Mouse (Mus musculus) neural tube, embryonic 14.5 days (tissue): ENCODE results near the gene Tnp1. TPM values are rescaled to one million over a fixed set of nuclear protein-coding genes. Genes with fewer than 3 reads are reported as not detected.

Experiments used
- ATAC-seq: fragments of 200-750 bp; cut with Nextera tagmentation; 2 replicates; pipeline ENCODE4 v1.8.0; 2017; ENCODE audit warnings: low read depth, mild to moderate bottlenecking, moderate TSS enrichment, moderate library complexity
- H3K27ac ChIP-seq: fragments of 300-500 bp; sonication (generic); 2 replicates; pipeline ENCODE4 v1.5.1; 2014; ENCODE audit warnings: low read depth, mild to moderate bottlenecking, control low read depth, low read length, moderate library complexity, mixed read lengths
- H3K27me3 ChIP-seq: fragments of 300-500 bp; sonication (generic); 2 replicates; pipeline ENCODE4 v1.6.1; 2014; ENCODE audit warnings: low read length; ENCODE audit not compliant: control insufficient read depth, insufficient read depth
- H3K36me3 ChIP-seq: fragments of 300-500 bp; sonication (generic); 2 replicates; pipeline ENCODE4 v1.6.1; 2014; ENCODE audit warnings: low read length, mixed read lengths; ENCODE audit not compliant: control insufficient read depth, insufficient read depth
- H3K4me1 ChIP-seq: fragments of 300-500 bp; sonication (generic); 2 replicates; pipeline ENCODE4 v1.6.1; 2014; ENCODE audit warnings: low read length; ENCODE audit not compliant: control insufficient read depth, insufficient read depth
- H3K4me2 ChIP-seq: fragments of 300-500 bp; sonication (generic); 2 replicates; pipeline ENCODE4 v1.6.1; 2014; ENCODE audit warnings: mild to moderate bottlenecking, low read depth, low read length, control low read depth
- H3K4me3 ChIP-seq: fragments of 300-500 bp; sonication (generic); 2 replicates; pipeline ENCODE4 v1.5.1; 2014; ENCODE audit warnings: low read depth, low read length, control low read depth, mixed read lengths
- H3K9ac ChIP-seq: fragments of 300-500 bp; sonication (generic); replicated peaks from 2 replicates; pipeline ENCODE4 v1.6.1; 2014; ENCODE audit warnings: low read depth, mild to moderate bottlenecking, control low read depth, low read length, mixed read lengths
- H3K9me3 ChIP-seq: fragments of 300-500 bp; sonication (generic); 2 replicates; pipeline ENCODE4 v1.6.1; 2016; ENCODE audit warnings: low read length; ENCODE audit not compliant: control insufficient read depth
- WGBS: fragments of 180-500 bp; shearing (Covaris S2); extraction: QIAGEN DNeasy Blood & Tissue Kit; methylation state at CpG from one replicate; pipeline ENCODE4 v1.1.7; 2014; 5-methylcytosine and 5-hydroxymethylcytosine counted together
- polyA plus RNA-seq: library from polyadenylated mRNA; unstranded; fragments of >200 nt; fragmentation: Nextera tagmentation; extraction: Ambion mirVana; gene quantifications from 2 replicates; pipeline ENCODE4 v1.2.1, GENCODE M21; 2014

Tnp1 gene
- polyA plus RNA-seq, 1 experiment from 2014 or later, result not detected

DNA sequence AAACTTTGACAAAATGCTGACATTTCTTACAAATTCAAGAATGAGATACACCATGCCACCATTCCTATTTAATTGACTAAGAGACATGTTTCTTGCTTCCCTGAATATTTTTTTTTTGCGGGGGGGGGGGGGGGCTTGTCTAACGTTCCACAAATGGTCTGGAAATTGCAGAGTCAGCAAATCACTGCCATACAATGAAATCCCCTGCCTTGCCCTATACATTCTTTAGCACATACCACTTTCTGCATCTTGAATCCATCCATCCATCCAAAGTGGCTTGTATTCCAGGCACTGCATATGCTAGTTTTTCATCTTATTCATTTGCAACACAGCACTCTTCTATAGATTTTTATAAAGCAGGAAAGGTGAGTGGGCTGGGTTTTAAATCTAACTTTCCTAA, 23.5 kb downstream of the Tnp1 start:
- no peak for ATAC-seq

DNA sequence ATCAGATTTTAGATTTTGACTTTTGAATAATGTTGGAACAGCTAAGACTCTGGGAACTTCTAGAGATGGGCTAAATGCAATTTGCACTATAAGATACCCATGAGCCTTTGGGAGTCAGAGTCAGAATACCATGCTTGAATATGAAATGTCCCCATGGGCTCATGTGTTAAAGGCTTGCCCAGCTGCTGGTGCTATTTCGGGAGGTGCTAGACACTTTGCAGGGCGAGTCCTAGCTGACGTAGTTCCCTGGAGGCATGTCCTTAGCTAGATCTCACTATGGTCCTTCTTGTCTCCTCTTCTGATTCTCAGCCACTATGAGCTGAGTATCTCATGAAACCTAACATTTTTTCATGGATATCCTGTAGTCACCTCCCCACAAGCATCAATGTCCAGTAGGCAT, 26.8 kb downstream of the Tnp1 start:
- no peaks in the 10 kb centered on the region for H3K36me3 ChIP-seq
- H3K4me2 ChIP-seq, result no peak overlapping the region
- no peak overlapping the region for H3K4me3 ChIP-seq
- H3K27me3 ChIP-seq, result no peaks in the 10 kb centered on the region
- no peak overlapping the region for H3K27ac ChIP-seq
- whole genome bisulfite sequencing, result 91% methylated on average over 3 of the region's 3 CpGs
- H3K9ac ChIP-seq, result no peak overlapping the region
- H3K9me3 ChIP-seq, result no peaks in the 10 kb centered on the region
- ATAC-seq, result no peak
- H3K4me1 ChIP-seq, result no peaks in the 10 kb centered on the region

More for the DNA sequence above, 23.5 kb downstream of the Tnp1 start:
- Histone ChIP-seq H3K9me3 (no peaks in the 10 kb centered on the region), H3K36me3 (no peaks in the 10 kb centered on the region), H3K9ac (no peak overlapping the region), H3K4me3 (no peak overlapping the region), H3K4me1 (no peaks in the 10 kb centered on the region), H3K27me3 (no peaks in the 10 kb centered on the region), H3K4me2 (no peak overlapping the region), H3K27ac (no peak overlapping the region)
- 67% methylated on average over 2 of the region's 2 CpGs for WGBS

DNA sequence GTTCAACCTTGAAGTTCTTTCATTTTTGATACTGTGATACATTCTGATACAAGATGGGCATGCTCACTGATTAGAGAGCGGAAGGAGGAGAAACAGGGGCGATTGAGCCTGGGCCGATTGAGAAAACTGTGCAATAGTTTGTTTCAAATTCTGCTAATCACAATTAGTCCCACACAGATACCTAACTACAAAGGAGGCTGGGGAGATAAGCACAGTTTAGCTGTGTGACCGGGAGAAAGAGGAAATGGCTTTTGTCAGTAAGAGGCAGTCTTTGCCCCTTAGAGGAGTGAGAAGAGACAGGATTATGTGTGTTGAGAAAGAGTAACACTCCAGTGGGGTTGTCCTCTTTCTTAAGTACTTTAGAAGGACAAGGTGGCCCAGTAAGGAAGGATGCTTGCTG, 29.0 kb downstream of the Tnp1 start:
- H3K4me2 ChIP-seq, result no peak overlapping the region
- WGBS, result 92% methylated on average over 4 of the region's 4 CpGs
- H3K36me3 ChIP-seq, result no peaks in the 10 kb centered on the region
- H3K27ac ChIP-seq, result no peak overlapping the region
- no peaks in the 10 kb centered on the region for H3K4me1 ChIP-seq
- no peaks in the 10 kb centered on the region for H3K27me3 ChIP-seq
- ATAC-seq, result no peak
- H3K4me3 ChIP-seq, result no peak overlapping the region
- no peaks in the 10 kb centered on the region for H3K9me3 ChIP-seq
- H3K9ac ChIP-seq, result no peak overlapping the region

DNA sequence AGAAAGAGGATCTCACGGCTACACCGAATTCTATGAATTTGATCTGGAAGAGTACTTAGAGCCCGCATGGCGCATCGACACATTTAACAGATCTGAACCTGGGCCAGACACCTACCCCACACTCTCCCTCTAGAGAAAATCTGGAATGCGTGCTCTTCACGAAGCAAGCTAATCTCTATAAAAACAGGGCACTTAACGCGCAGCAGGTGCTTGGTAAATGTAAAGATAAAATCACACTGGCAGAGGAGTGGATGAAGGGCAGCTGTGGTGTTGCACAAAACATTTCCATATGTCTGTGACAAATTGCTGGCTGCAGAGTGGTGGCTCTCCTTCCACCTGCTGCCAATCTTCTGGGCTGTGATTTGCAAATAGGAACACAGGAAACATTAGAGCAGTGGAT, 36.8 kb downstream of the Tnp1 start:
- H3K4me1 ChIP-seq, result no peaks in the 10 kb centered on the region
- H3K36me3 ChIP-seq, result no peaks in the 10 kb centered on the region
- no peak for ATAC-seq
- H3K4me2 ChIP-seq, result no peak overlapping the region
- no peak overlapping the region for H3K4me3 ChIP-seq
- H3K27me3 ChIP-seq, result no peaks in the 10 kb centered on the region
- H3K9ac ChIP-seq, result no peak overlapping the region
- WGBS, result 75% methylated on average over 9 of the region's 9 CpGs
- H3K9me3 ChIP-seq, result no peaks in the 10 kb centered on the region
- H3K27ac ChIP-seq, result no peak overlapping the region

DNA sequence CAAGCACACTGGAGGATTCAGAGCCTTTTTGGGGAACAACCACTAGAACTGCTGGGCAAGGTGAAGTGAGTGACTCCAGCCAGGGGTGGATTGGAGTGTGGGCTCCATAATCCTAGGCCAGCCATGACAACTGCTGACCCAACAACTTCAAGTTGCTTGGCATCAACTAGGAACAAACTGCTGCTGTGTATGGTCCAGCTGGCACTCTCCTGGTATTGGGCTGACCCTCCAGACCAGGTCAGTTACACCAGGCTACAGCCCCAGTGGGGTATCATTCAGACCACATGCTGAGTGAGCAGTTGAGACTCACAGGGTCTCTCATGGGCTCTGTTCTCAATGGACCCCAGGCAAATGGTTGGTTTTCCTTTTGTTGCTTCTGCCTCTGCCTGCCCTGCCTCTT, 41.5 kb downstream of the Tnp1 start:
- H3K9ac ChIP-seq, result no peak overlapping the region
- no peak overlapping the region for H3K27ac ChIP-seq
- no peak overlapping the region for H3K4me3 ChIP-seq
- no peaks in the 10 kb centered on the region for H3K27me3 ChIP-seq
- no peaks in the 10 kb centered on the region for H3K9me3 ChIP-seq
- no peak for ATAC-seq
- no peaks in the 10 kb centered on the region for H3K36me3 ChIP-seq
- no peaks in the 10 kb centered on the region for H3K4me1 ChIP-seq
- no peak overlapping the region for H3K4me2 ChIP-seq

DNA sequence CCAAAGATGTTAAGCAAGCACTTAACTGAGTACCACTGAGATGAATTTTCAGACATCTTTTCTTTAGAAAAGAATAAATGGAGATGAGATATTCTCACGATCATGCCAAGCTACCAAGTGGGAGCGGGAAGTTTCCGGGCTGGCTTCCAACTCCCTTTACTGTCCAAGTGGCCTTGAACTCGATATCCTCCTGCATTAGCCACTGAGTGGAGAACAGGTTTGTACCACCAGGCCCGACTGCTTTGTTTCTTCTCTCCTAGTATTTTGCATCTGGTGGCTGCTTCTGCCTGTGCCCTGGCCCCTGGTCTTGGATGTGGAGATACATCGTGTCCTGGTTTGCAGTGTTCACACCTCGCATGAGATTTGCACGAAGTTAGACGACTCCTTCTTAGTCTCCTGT, 45.2 kb downstream of the Tnp1 start:
- no peak overlapping the region for H3K4me2 ChIP-seq
- H3K4me1 ChIP-seq, result no peaks in the 10 kb centered on the region
- no peaks in the 10 kb centered on the region for H3K27me3 ChIP-seq
- 93% methylated on average over 9 of the region's 9 CpGs for WGBS
- no peak overlapping the region for H3K9ac ChIP-seq
- no peak overlapping the region for H3K27ac ChIP-seq
- no peaks in the 10 kb centered on the region for H3K9me3 ChIP-seq
- H3K36me3 ChIP-seq, result no peaks in the 10 kb centered on the region
- no peak for ATAC-seq
- H3K4me3 ChIP-seq, result no peak overlapping the region

DNA sequence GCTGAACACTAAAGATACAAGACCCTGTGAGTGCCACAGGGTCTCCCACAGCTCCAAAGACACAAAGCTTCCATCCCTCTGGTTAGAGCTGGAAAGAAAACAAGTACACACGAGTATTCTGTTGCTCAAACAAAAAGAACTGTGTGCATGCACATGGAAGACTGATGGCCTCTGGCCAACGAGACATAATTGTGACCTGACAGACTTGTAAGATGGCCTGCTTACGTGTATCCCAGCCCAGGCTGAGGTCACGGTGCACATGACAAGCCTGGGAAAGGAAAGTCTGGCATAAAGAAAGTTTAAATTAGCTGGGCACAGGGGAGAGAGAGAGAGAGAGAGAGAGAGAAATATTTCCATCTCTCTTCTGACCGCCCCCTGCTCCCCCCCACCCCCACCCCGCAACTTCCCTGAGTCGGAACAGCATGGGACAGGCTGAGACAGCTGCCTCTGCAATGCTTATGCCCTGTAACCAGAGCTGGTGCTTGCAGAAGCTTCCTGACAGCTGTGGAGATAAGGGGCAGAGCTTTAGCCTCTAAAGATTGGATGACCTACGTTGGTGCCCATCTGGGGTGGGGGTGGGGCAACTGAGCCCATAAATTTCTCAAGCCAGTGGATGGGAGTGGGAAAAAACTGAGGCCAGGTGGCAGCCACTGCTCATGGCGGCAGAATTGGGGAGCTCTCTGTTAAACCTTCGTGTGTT, 46.4 kb downstream of the Tnp1 start:
- Histone ChIP-seq H3K4me3 (no peak overlapping the region), H3K9me3 (no peaks in the 10 kb centered on the region), H3K4me1 (no peaks in the 10 kb centered on the region), H3K36me3 (no peaks in the 10 kb centered on the region), H3K27ac (no peak overlapping the region), H3K27me3 (no peaks in the 10 kb centered on the region), H3K9ac (no peak overlapping the region), H3K4me2 (no peak overlapping the region)
- WGBS, result 26% methylated on average over 10 of the region's 10 CpGs
- ATAC-seq, result no peak

DNA sequence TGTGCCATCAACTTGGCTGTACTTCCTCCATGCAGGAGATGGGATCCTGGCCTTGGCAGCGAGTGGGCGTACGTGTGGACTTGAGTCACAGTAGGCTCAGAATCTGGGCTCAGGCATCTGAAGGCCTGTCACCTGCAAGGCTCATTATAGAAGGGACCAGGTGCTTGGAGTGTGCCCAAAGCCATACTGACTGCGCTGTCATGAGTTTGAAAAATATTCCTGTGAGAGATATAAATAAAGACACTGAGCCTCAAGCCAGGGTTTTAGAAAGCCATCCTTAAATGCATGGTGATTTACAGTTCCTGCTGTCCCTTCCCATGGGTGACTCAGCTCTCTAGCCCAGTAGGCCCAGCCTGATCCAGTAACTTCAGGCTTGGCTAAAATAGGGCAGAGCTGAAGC, 49.3 kb downstream of the Tnp1 start:
- no peak overlapping the region for H3K9ac ChIP-seq
- H3K36me3 ChIP-seq, result no peaks in the 10 kb centered on the region
- no peak overlapping the region for H3K4me3 ChIP-seq
- H3K4me1 ChIP-seq, result no peaks in the 10 kb centered on the region
- 68% methylated on average over 4 of the region's 4 CpGs for WGBS
- no peak overlapping the region for H3K27ac ChIP-seq
- no peak overlapping the region for H3K4me2 ChIP-seq
- no peaks in the 10 kb centered on the region for H3K27me3 ChIP-seq
- no peak for ATAC-seq
- no peaks in the 10 kb centered on the region for H3K9me3 ChIP-seq
